Mouse (Mus musculus) megakaryocyte-erythroid progenitor cell, adult 5-6 weeks (primary cell): ENCODE measurements at regions not wholly inside any gene's neighbourhood (a gene's known extent, or its start where the extent isn't known, plus 50 kb on each side); places are given as distances from the start of the nearest gene placed in this dataset.
A peak's percentile ranks its signal among the peaks of the same experiment; 100 is the strongest.

Experiments
- ATAC-seq: replicated peaks from 2 replicates; pipeline ENCODE4 v1.8.0; 2016; ENCODE audit warnings: mild to moderate bottlenecking, inconsistent platforms; ENCODE audit not compliant: severe bottlenecking, poor library complexity, low FRiP score, low TSS enrichment

- peak; percentile 79 for ATAC-seq
Measured at GRCm38 (mm10) chr1:34642304-34642893, 62.9 kb downstream of the Amer3 start.

- no peak for ATAC-seq
Measured at GRCm38 (mm10) chr1:34653963-34654644, 74.6 kb downstream of the Amer3 start.

- ATAC-seq, result no peak
Measured at GRCm38 (mm10) chr1:34657481-34657880, 78.0 kb downstream of the Amer3 start.

- no peak for ATAC-seq
Measured at GRCm38 (mm10) chr1:34663875-34664547, 84.6 kb downstream of the Amer3 start.

GRCm38 (mm10) chr1:34664816-34665511, 85.5 kb downstream of the Amer3 start:
- no peak for ATAC-seq

- no peak for ATAC-seq
Measured at GRCm38 (mm10) chr1:34665512-34665854, 86.0 kb downstream of the Amer3 start.

GRCm38 (mm10) chr1:34666226-34666662, 86.8 kb downstream of the Amer3 start:
- no peak for ATAC-seq

GRCm38 (mm10) chr1:34677105-34677741, 97.8 kb downstream of the Amer3 start:
- ATAC-seq, result no peak

- ATAC-seq, result no peak
Measured at GRCm38 (mm10) chr1:34677832-34678733, 98.6 kb downstream of the Amer3 start.

- no peak for ATAC-seq
Measured at GRCm38 (mm10) chr1:34678734-34679068, 99.2 kb downstream of the Amer3 start.

GRCm38 (mm10) chr1:34686539-34686938, 107.1 kb downstream of the Amer3 start:
- no peak for ATAC-seq

- no peak for ATAC-seq
Measured at GRCm38 (mm10) chr1:34696533-34696932, 117.1 kb downstream of the Amer3 start.

- ATAC-seq, result peak; percentile 55; the same call in 1 of the 2 replicates
Measured at GRCm38 (mm10) chr1:34700237-34701030, 121.0 kb downstream of the Amer3 start.

- ATAC-seq, result no peak
Measured at GRCm38 (mm10) chr1:34701436-34701835, 122.0 kb downstream of the Amer3 start.

GRCm38 (mm10) chr1:34709089-34709488, 129.6 kb downstream of the Amer3 start:
- ATAC-seq, result no peak

- no peak for ATAC-seq
Measured at GRCm38 (mm10) chr1:34722674-34723073, 120.2 kb downstream of the Fam168b start.

- ATAC-seq, result no peak
Measured at GRCm38 (mm10) chr1:34732156-34732555, 110.7 kb downstream of the Fam168b start.
